In genomic region chr2:65979338-65980053, GRCm38 (mm10) we compare ENCODE assay signal across 8 mouse cellular contexts.
A peak's percentile ranks its signal among the peaks of the same experiment; 100 is the strongest.
DNase-seq lines count a peak whose midpoint lies in the region; ATAC-seq and TF ChIP-seq lines count a peak whose summit lies in the region.

No protein-coding gene starts in this region.

- no peak for TF ChIP-seq EP300 in lung, postnatal 0 days (IDR thresholded peaks at IDR 0.05)

- no peaks in the 10 kb centered on the region for H3K27me3 ChIP-seq in lung, embryonic 16.5 days (ENCODE audit: control insufficient read depth, insufficient read depth, low read depth, low read length)
- H3K27me3 ChIP-seq in lung, postnatal 0 days (replicated peaks; ENCODE audit: insufficient read depth, low read length) = no peaks in the 10 kb centered on the region
- no peaks in the 10 kb centered on the region for H3K27me3 ChIP-seq in hindbrain, embryonic 12.5 days
- H3K27me3 ChIP-seq in midbrain, embryonic 14.5 days (ENCODE audit: control insufficient read depth, insufficient read depth, low read length) = no peaks in the 10 kb centered on the region

- H3K4me2 ChIP-seq in lung, embryonic 16.5 days (ENCODE audit: low read depth, low read length) = no peak overlapping the region
- H3K4me2 ChIP-seq in lung, postnatal 0 days (replicated peaks; ENCODE audit: low read depth, low read length) = no peak overlapping the region
- peak overlapping the region; percentile 21 for H3K4me2 ChIP-seq in hindbrain, embryonic 12.5 days (replicated peaks)
- peak overlapping the region; percentile 31 for H3K4me2 ChIP-seq in midbrain, embryonic 14.5 days (ENCODE audit: low read length)

- peak; percentile 24 for DNase-seq in adrenal gland, postnatal 10 days
- DNase-seq in adrenal gland, postnatal 25 days = no peak
- DNase-seq in lung, postnatal 0 days (ENCODE audit: low spot score) = no peak
- DNase-seq in midbrain, embryonic 14.5 days = peak; percentile 83
- DNase-seq in adrenal gland, postnatal 14 days = no peak

- WGBS in lung, embryonic 16.5 days = 57% methylated on average over 17 of the region's 17 CpGs
- 57% methylated on average over 17 of the region's 17 CpGs for WGBS in lung, postnatal 0 days
- WGBS in hindbrain, embryonic 12.5 days = 34% methylated on average over 17 of the region's 17 CpGs
- 33% methylated on average over 17 of the region's 17 CpGs for WGBS in midbrain, embryonic 14.5 days

- H3K27ac ChIP-seq in lung, embryonic 16.5 days (ENCODE audit: low read length) = no peak overlapping the region
- no peak overlapping the region for H3K27ac ChIP-seq in lung, postnatal 0 days (ENCODE audit: low read length)
- H3K27ac ChIP-seq in hindbrain, embryonic 12.5 days = peak overlapping the region; percentile 58
- peak overlapping the region; percentile 79 for H3K27ac ChIP-seq in midbrain, embryonic 14.5 days (replicated peaks; ENCODE audit: low read depth, low read length)

- 0 out of 2 replicates have a peak, but pooled peaks have one; percentile 31 for ATAC-seq in lung, embryonic 16.5 days (ENCODE audit: low read depth)
- no peak for ATAC-seq in lung, postnatal 0 days
- ATAC-seq in hindbrain, embryonic 12.5 days (ENCODE audit: low FRiP score) = peak; percentile 76
- peak; percentile 77 for ATAC-seq in midbrain, embryonic 14.5 days (ENCODE audit: low FRiP score, low TSS enrichment)
- no peak for ATAC-seq in megakaryocyte, adult 5-6 weeks (ENCODE audit: poor library complexity, severe bottlenecking)

- H3K4me1 ChIP-seq in lung, embryonic 16.5 days (replicated peaks; ENCODE audit: control insufficient read depth, insufficient read depth, low read length) = no peaks in the 10 kb centered on the region
- H3K4me1 ChIP-seq in lung, postnatal 0 days (ENCODE audit: insufficient read depth, low read depth, low read length) = no peaks in the 10 kb centered on the region
- peaks cover 18% of the 10 kb centered on the region for H3K4me1 ChIP-seq in hindbrain, embryonic 12.5 days
- peaks cover 19% of the 10 kb centered on the region for H3K4me1 ChIP-seq in midbrain, embryonic 14.5 days (ENCODE audit: control insufficient read depth, insufficient read depth, low read length)

- H3K36me3 ChIP-seq in lung, embryonic 16.5 days (ENCODE audit: control insufficient read depth, insufficient read depth, low read length) = no peaks in the 10 kb centered on the region
- H3K36me3 ChIP-seq in lung, postnatal 0 days (ENCODE audit: insufficient read depth, low read length) = no peaks in the 10 kb centered on the region
- H3K36me3 ChIP-seq in hindbrain, embryonic 12.5 days = no peaks in the 10 kb centered on the region
- no peaks in the 10 kb centered on the region for H3K36me3 ChIP-seq in midbrain, embryonic 14.5 days (ENCODE audit: control insufficient read depth, insufficient read depth, low read length)

- no peaks in the 10 kb centered on the region for H3K9me3 ChIP-seq in lung, embryonic 16.5 days (ENCODE audit: control insufficient read depth, low read length)
- H3K9me3 ChIP-seq in lung, postnatal 0 days (ENCODE audit: low read length) = no peaks in the 10 kb centered on the region
- no peaks in the 10 kb centered on the region for H3K9me3 ChIP-seq in hindbrain, embryonic 12.5 days (replicated peaks)
- H3K9me3 ChIP-seq in midbrain, embryonic 14.5 days (ENCODE audit: control insufficient read depth, low read length) = no peaks in the 10 kb centered on the region

- TF ChIP-seq CTCF in lung, postnatal 0 days (IDR thresholded peaks at IDR 0.05) = no peak

- H3K4me3 ChIP-seq in lung, embryonic 16.5 days (ENCODE audit: low read length) = no peak overlapping the region
- H3K4me3 ChIP-seq in lung, postnatal 0 days (ENCODE audit: low read depth, low read length) = no peak overlapping the region
- no peak overlapping the region for H3K4me3 ChIP-seq in hindbrain, embryonic 12.5 days
- H3K4me3 ChIP-seq in midbrain, embryonic 14.5 days (replicated peaks; ENCODE audit: low read depth, low read length) = no peak overlapping the region

- no peak overlapping the region for H3K9ac ChIP-seq in lung, embryonic 16.5 days (ENCODE audit: low read length)
- H3K9ac ChIP-seq in lung, postnatal 0 days (replicated peaks; ENCODE audit: low read depth) = no peak overlapping the region
- no peak overlapping the region for H3K9ac ChIP-seq in hindbrain, embryonic 12.5 days
- H3K9ac ChIP-seq in midbrain, embryonic 14.5 days (replicated peaks; ENCODE audit: low read length) = no peak overlapping the region; the same call in 1 of the 2 replicates

Comparison
In these comparisons a context has a peak if more than half of its experiments do, and no peak if none do; other contexts are left out.
1. DNase-seq: peak in adrenal gland, postnatal 10 days (single experiment) and midbrain, embryonic 14.5 days (single experiment); none in adrenal gland, postnatal 25 days (single experiment), lung, postnatal 0 days (single experiment) and adrenal gland, postnatal 14 days (single experiment).
2. ATAC-seq: peak in lung, embryonic 16.5 days (single experiment), hindbrain, embryonic 12.5 days (single experiment) and midbrain, embryonic 14.5 days (single experiment); none in lung, postnatal 0 days (single experiment) and megakaryocyte, adult 5-6 weeks (single experiment).
3. H3K27ac ChIP-seq: peak in hindbrain, embryonic 12.5 days (single experiment) and midbrain, embryonic 14.5 days (single experiment); none in lung, embryonic 16.5 days (single experiment) and lung, postnatal 0 days (single experiment).
4. H3K4me2 ChIP-seq: peak in hindbrain, embryonic 12.5 days (single experiment) and midbrain, embryonic 14.5 days (single experiment); none in lung, embryonic 16.5 days (single experiment) and lung, postnatal 0 days (single experiment).